Mouse (Mus musculus): ENCODE measurements around the gene Rnf145. TPM values are rescaled to one million over a fixed set of nuclear protein-coding genes. Genes with fewer than 3 reads are reported as not detected.

Gene Rnf145
- polyA plus RNA-seq, 1 experiment from 2014 or later = 22.8 TPM

GRCm38 (mm10) chr11:44504761-44505160 is 14.0 kb upstream of the Rnf145 start:
- WGBS = 93% methylated on average over 3 of the region's 3 CpGs
- no peak for TF ChIP-seq CTCF (IDR thresholded peaks at IDR 0.05; ENCODE audit: low read depth)
- H3K4me3 ChIP-seq (ENCODE audit: low read depth, low read length) = no peak overlapping the region
- H3K36me3 ChIP-seq (ENCODE audit: control insufficient read depth, insufficient read depth) = no peaks in the 10 kb centered on the region
- H3K4me2 ChIP-seq (replicated peaks; ENCODE audit: low read depth) = no peak overlapping the region
- no peaks in the 10 kb centered on the region for H3K27me3 ChIP-seq (replicated peaks; ENCODE audit: control insufficient read depth, insufficient read depth, low read length)
- no peaks in the 10 kb centered on the region for H3K9me3 ChIP-seq (ENCODE audit: control insufficient read depth)
- ATAC-seq = no peak
- no peaks in the 10 kb centered on the region for H3K4me1 ChIP-seq (replicated peaks; ENCODE audit: control insufficient read depth, insufficient read depth, low read length)
- H3K9ac ChIP-seq (ENCODE audit: low read depth, low read length) = no peak overlapping the region
- H3K27ac ChIP-seq (ENCODE audit: low read depth, low read length) = no peak overlapping the region

GRCm38 (mm10) chr11:44508876-44509275 is 9.9 kb upstream of the Rnf145 start:
- no peak for ATAC-seq
- WGBS = 47% methylated on average over 4 of the region's 4 CpGs
- Histone ChIP-seq H3K27me3 (replicated peaks; ENCODE audit: control insufficient read depth, insufficient read depth, low read length) (no peaks in the 10 kb centered on the region), H3K4me1 (replicated peaks; ENCODE audit: control insufficient read depth, insufficient read depth, low read length) (no peaks in the 10 kb centered on the region), H3K9me3 (ENCODE audit: control insufficient read depth) (no peaks in the 10 kb centered on the region), H3K4me3 (ENCODE audit: low read depth, low read length) (no peak overlapping the region), H3K9ac (ENCODE audit: low read depth, low read length) (no peak overlapping the region), H3K36me3 (ENCODE audit: control insufficient read depth, insufficient read depth) (no peaks in the 10 kb centered on the region), H3K4me2 (replicated peaks; ENCODE audit: low read depth) (no peak overlapping the region), H3K27ac (ENCODE audit: low read depth, low read length) (no peak overlapping the region)
- no peak for TF ChIP-seq CTCF (IDR thresholded peaks at IDR 0.05; ENCODE audit: low read depth)

- H3K27me3 ChIP-seq (replicated peaks; ENCODE audit: control insufficient read depth, insufficient read depth, low read length) = no peaks in the 10 kb centered on the region
- no peak overlapping the region for H3K4me2 ChIP-seq (replicated peaks; ENCODE audit: low read depth)
- ATAC-seq = no peak
- no peaks in the 10 kb centered on the region for H3K4me1 ChIP-seq (replicated peaks; ENCODE audit: control insufficient read depth, insufficient read depth, low read length)
- TF ChIP-seq CTCF (IDR thresholded peaks at IDR 0.05; ENCODE audit: low read depth) = no peak
- no peak overlapping the region for H3K27ac ChIP-seq (ENCODE audit: low read depth, low read length)
- WGBS = 80% methylated on average over 2 of the region's 2 CpGs
- no peak overlapping the region for H3K9ac ChIP-seq (ENCODE audit: low read depth, low read length)
- no peak overlapping the region for H3K4me3 ChIP-seq (ENCODE audit: low read depth, low read length)
- no peaks in the 10 kb centered on the region for H3K36me3 ChIP-seq (ENCODE audit: control insufficient read depth, insufficient read depth)
- no peaks in the 10 kb centered on the region for H3K9me3 ChIP-seq (ENCODE audit: control insufficient read depth)
Observed at GRCm38 (mm10) chr11:44509906-44510305, 8.9 kb upstream of the Rnf145 start.

GRCm38 (mm10) chr11:44510371-44510770 is 8.4 kb upstream of the Rnf145 start:
- no peak for ATAC-seq
- Histone ChIP-seq H3K27me3 (replicated peaks; ENCODE audit: control insufficient read depth, insufficient read depth, low read length) (no peaks in the 10 kb centered on the region), H3K4me2 (replicated peaks; ENCODE audit: low read depth) (no peak overlapping the region), H3K36me3 (ENCODE audit: control insufficient read depth, insufficient read depth) (no peaks in the 10 kb centered on the region), H3K4me3 (ENCODE audit: low read depth, low read length) (no peak overlapping the region), H3K4me1 (replicated peaks; ENCODE audit: control insufficient read depth, insufficient read depth, low read length) (no peaks in the 10 kb centered on the region), H3K9me3 (ENCODE audit: control insufficient read depth) (no peaks in the 10 kb centered on the region), H3K9ac (ENCODE audit: low read depth, low read length) (no peak overlapping the region), H3K27ac (ENCODE audit: low read depth, low read length) (no peak overlapping the region)
- 85% methylated on average over 7 of the region's 7 CpGs for WGBS
- no peak for TF ChIP-seq CTCF (IDR thresholded peaks at IDR 0.05; ENCODE audit: low read depth)

GRCm38 (mm10) chr11:44512044-44513025 is 6.4 kb upstream of the Rnf145 start:
- TF ChIP-seq CTCF (IDR thresholded peaks at IDR 0.05; ENCODE audit: low read depth) = no peak
- WGBS = 37% methylated on average over 14 of the region's 14 CpGs
- no peaks in the 10 kb centered on the region for H3K27me3 ChIP-seq (replicated peaks; ENCODE audit: control insufficient read depth, insufficient read depth, low read length)
- H3K4me2 ChIP-seq (replicated peaks; ENCODE audit: low read depth) = peak overlapping the region; percentile 22
- no peaks in the 10 kb centered on the region for H3K9me3 ChIP-seq (ENCODE audit: control insufficient read depth)
- no peaks in the 10 kb centered on the region for H3K4me1 ChIP-seq (replicated peaks; ENCODE audit: control insufficient read depth, insufficient read depth, low read length)
- no peaks in the 10 kb centered on the region for H3K36me3 ChIP-seq (ENCODE audit: control insufficient read depth, insufficient read depth)
- no peak overlapping the region for H3K9ac ChIP-seq (ENCODE audit: low read depth, low read length)
- H3K4me3 ChIP-seq (ENCODE audit: low read depth, low read length) = no peak overlapping the region
- no peak overlapping the region for H3K27ac ChIP-seq (ENCODE audit: low read depth, low read length)
- peak; percentile 70 for ATAC-seq

- Histone ChIP-seq H3K4me1 (replicated peaks; ENCODE audit: control insufficient read depth, insufficient read depth, low read length) (no peaks in the 10 kb centered on the region), H3K27me3 (replicated peaks; ENCODE audit: control insufficient read depth, insufficient read depth, low read length) (no peaks in the 10 kb centered on the region), H3K27ac (ENCODE audit: low read depth, low read length) (no peak overlapping the region), H3K4me2 (replicated peaks; ENCODE audit: low read depth) (no peak overlapping the region), H3K4me3 (ENCODE audit: low read depth, low read length) (no peak overlapping the region), H3K9ac (ENCODE audit: low read depth, low read length) (no peak overlapping the region), H3K36me3 (ENCODE audit: control insufficient read depth, insufficient read depth) (no peaks in the 10 kb centered on the region), H3K9me3 (ENCODE audit: control insufficient read depth) (no peaks in the 10 kb centered on the region)
- no peak for ATAC-seq
- WGBS = 44% methylated on average over 2 of the region's 2 CpGs
- TF ChIP-seq CTCF (IDR thresholded peaks at IDR 0.05; ENCODE audit: low read depth) = no peak
Observed at GRCm38 (mm10) chr11:44513026-44513422, 5.7 kb upstream of the Rnf145 start.
